Mouse (Mus musculus) cerebellum, adult 18-20 months (tissue): ENCODE results near the gene Etv6.

ENCODE experiments used
- DNase-seq, 2 experiments: peaks; one replicate each; pipeline ENCODE4 v3.0.0; 2021

The Etv6 gene

GRCm38 (mm10) chr6:134262911-134263607 lies 227.6 kb downstream of the Etv6 start:
- no peak for DNase-seq

- no peak for DNase-seq
These were observed 238.4 kb downstream of the Etv6 start for GRCm38 (mm10) chr6:134273884-134274283.

- DNase-seq, result no peak
These were observed 241.5 kb downstream of the Etv6 start for GRCm38 (mm10) chr6:134276954-134277353.

- DNase-seq, result no peak
These were observed 246.6 kb downstream of the Etv6 start for GRCm38 (mm10) chr6:134282095-134282494.

GRCm38 (mm10) chr6:134291823-134292222 lies 256.3 kb downstream of the Etv6 start:
- no peak for DNase-seq

- DNase-seq, result no peak
These were observed 256.9 kb downstream of the Etv6 start for GRCm38 (mm10) chr6:134292404-134292803.

GRCm38 (mm10) chr6:134293615-134294508 lies 258.4 kb downstream of the Etv6 start:
- no peak for DNase-seq

- no peak for DNase-seq
These were observed 262.6 kb downstream of the Etv6 start for GRCm38 (mm10) chr6:134297884-134298619.

GRCm38 (mm10) chr6:134301951-134302350 lies 266.5 kb downstream of the Etv6 start:
- DNase-seq, result no peak

- DNase-seq, result no peak
These were observed 275.8 kb downstream of the Etv6 start for GRCm38 (mm10) chr6:134311346-134311745.

- DNase-seq, result no peak
These were observed 277.1 kb downstream of the Etv6 start for GRCm38 (mm10) chr6:134312571-134312970.

- no peak for DNase-seq
These were observed 281.9 kb downstream of the Etv6 start for GRCm38 (mm10) chr6:134317371-134317770.
